Mouse (Mus musculus) embryonic facial prominence, embryonic 10.5 days (tissue): ENCODE data around the gene Oprm1. TPM values are rescaled to one million over a fixed set of nuclear protein-coding genes. Genes with fewer than 3 reads are reported as not detected.

Experiments
- DNase-seq: peaks from one replicate; pipeline ENCODE4 v3.0.0-alpha.2; 2017; ENCODE audit warnings: low spot score
- H3K27ac ChIP-seq: fragments of 300-500 bp; sonication (generic); replicated peaks from 2 replicates; pipeline ENCODE4 v1.5.1; 2016; ENCODE audit warnings: mild to moderate bottlenecking
- H3K27me3 ChIP-seq: fragments of 300-500 bp; sonication (generic); replicated peaks from 2 replicates; pipeline ENCODE4 v1.6.1; 2016; ENCODE audit warnings: low read depth, mild to moderate bottlenecking; ENCODE audit not compliant: poor library complexity, severe bottlenecking
- H3K36me3 ChIP-seq: fragments of 300-500 bp; sonication (generic); replicated peaks from 2 replicates; pipeline ENCODE4 v1.6.1; 2016; ENCODE audit warnings: mild to moderate bottlenecking, moderate library complexity
- H3K4me1 ChIP-seq: fragments of 300-500 bp; sonication (generic); 2 replicates; pipeline ENCODE4 v1.6.1; 2016
- H3K4me3 ChIP-seq: fragments of 300-500 bp; sonication (generic); 2 replicates; pipeline ENCODE4 v1.5.1; 2016; ENCODE audit warnings: mild to moderate bottlenecking, moderate library complexity
- H3K9me3 ChIP-seq: fragments of 300-500 bp; sonication (generic); 2 replicates; pipeline ENCODE4 v1.6.1; 2016; ENCODE audit warnings: mild to moderate bottlenecking
- WGBS: fragments of 180-500 bp; shearing (Covaris S2); methylation state at CpG from one replicate; pipeline ENCODE4 v1.1.7; 2016; 5-methylcytosine and 5-hydroxymethylcytosine counted together
- polyA plus RNA-seq: library from polyadenylated mRNA; unstranded; fragments of >200 nt; fragmentation: Nextera tagmentation; extraction: Ambion mirVana; gene quantifications from 2 replicates; pipeline ENCODE4 v1.2.1, GENCODE M21; 2016

Gene Oprm1
- polyA plus RNA-seq, 1 experiment from 2014 or later, result not detected

GRCm38 (mm10) chr10:7035547-7035946, 277.2 kb downstream of the Oprm1 start:
- H3K9me3 ChIP-seq, result no peaks in the 10 kb centered on the region
- no peak overlapping the region for H3K4me3 ChIP-seq
- WGBS, result 80% methylated on average over 12 of the region's 12 CpGs
- DNase-seq, result no peak
- no peaks in the 10 kb centered on the region for H3K36me3 ChIP-seq
- H3K4me1 ChIP-seq, result no peaks in the 10 kb centered on the region
- no peak overlapping the region for H3K27ac ChIP-seq
- no peaks in the 10 kb centered on the region for H3K27me3 ChIP-seq

GRCm38 (mm10) chr10:7037194-7037593, 278.9 kb downstream of the Oprm1 start:
- no peaks in the 10 kb centered on the region for H3K27me3 ChIP-seq
- no peaks in the 10 kb centered on the region for H3K9me3 ChIP-seq
- no peaks in the 10 kb centered on the region for H3K4me1 ChIP-seq
- DNase-seq, result no peak
- WGBS, result 91% methylated on average over 5 of the region's 5 CpGs
- H3K36me3 ChIP-seq, result no peaks in the 10 kb centered on the region
- H3K27ac ChIP-seq, result no peak overlapping the region
- no peak overlapping the region for H3K4me3 ChIP-seq

- Histone ChIP-seq H3K27me3 (no peaks in the 10 kb centered on the region), H3K36me3 (no peaks in the 10 kb centered on the region), H3K4me1 (no peaks in the 10 kb centered on the region), H3K4me3 (no peak overlapping the region), H3K9me3 (no peaks in the 10 kb centered on the region), H3K27ac (no peak overlapping the region)
- DNase-seq, result no peak
Measured at GRCm38 (mm10) chr10:7041032-7041431, 282.7 kb downstream of the Oprm1 start.

- Histone ChIP-seq H3K4me1 (no peaks in the 10 kb centered on the region), H3K36me3 (no peaks in the 10 kb centered on the region), H3K9me3 (no peaks in the 10 kb centered on the region), H3K4me3 (no peak overlapping the region), H3K27me3 (no peaks in the 10 kb centered on the region), H3K27ac (no peak overlapping the region)
- 65% methylated on average over 5 of the region's 5 CpGs for WGBS
- no peak for DNase-seq
Measured at GRCm38 (mm10) chr10:7043896-7044295, 285.6 kb downstream of the Oprm1 start.

- H3K27me3 ChIP-seq, result no peaks in the 10 kb centered on the region
- no peaks in the 10 kb centered on the region for H3K9me3 ChIP-seq
- no peak for DNase-seq
- no peak overlapping the region for H3K27ac ChIP-seq
- WGBS, result 84% methylated on average over 10 of the region's 10 CpGs
- H3K36me3 ChIP-seq, result no peaks in the 10 kb centered on the region
- no peak overlapping the region for H3K4me3 ChIP-seq
- peaks cover 2% of the 10 kb centered on the region for H3K4me1 ChIP-seq
Measured at GRCm38 (mm10) chr10:7047288-7047918, 289.1 kb downstream of the Oprm1 start.

- Histone ChIP-seq H3K4me3 (no peak overlapping the region), H3K9me3 (no peaks in the 10 kb centered on the region), H3K36me3 (no peaks in the 10 kb centered on the region), H3K27me3 (no peaks in the 10 kb centered on the region), H3K27ac (no peak overlapping the region), H3K4me1 (peaks cover 7% of the 10 kb centered on the region)
- 84% methylated on average over 2 of the region's 2 CpGs for WGBS
- DNase-seq, result no peak
Measured at GRCm38 (mm10) chr10:7047919-7048291, 289.6 kb downstream of the Oprm1 start.

GRCm38 (mm10) chr10:7049901-7050300, 291.6 kb downstream of the Oprm1 start:
- no peaks in the 10 kb centered on the region for H3K27me3 ChIP-seq
- no peak for DNase-seq
- H3K9me3 ChIP-seq, result no peaks in the 10 kb centered on the region
- no peak overlapping the region for H3K4me3 ChIP-seq
- WGBS, result 85% methylated on average over 3 of the region's 3 CpGs
- no peak overlapping the region for H3K27ac ChIP-seq
- H3K36me3 ChIP-seq, result no peaks in the 10 kb centered on the region
- peaks cover 8% of the 10 kb centered on the region for H3K4me1 ChIP-seq

- DNase-seq, result peak; percentile 39
- H3K27ac ChIP-seq, result peak within 1 kb of the TSS; percentile 76
Measured at GRCm38 (mm10) chr10:7052315-7053017, 294.2 kb downstream of the Oprm1 start, which contains the start of gene Ipcef1. Gene Ipcef1, minus strand, starts transcription at chr10:7052478.

GRCm38 (mm10) chr10:7054560-7055205, 296.4 kb downstream of the Oprm1 start:
- Histone ChIP-seq H3K4me3 (no peak overlapping the region), H3K27me3 (no peaks in the 10 kb centered on the region), H3K9me3 (no peaks in the 10 kb centered on the region), H3K36me3 (no peaks in the 10 kb centered on the region), H3K4me1 (peaks cover 8% of the 10 kb centered on the region), H3K27ac (no peak overlapping the region)
- DNase-seq, result no peak
- WGBS, result 78% methylated on average over 6 of the region's 6 CpGs

More at GRCm38 (mm10) chr10:7052315-7053017, 294.2 kb downstream of the Oprm1 start, which contains the start of gene Ipcef1:
- Histone ChIP-seq H3K9me3 (no peaks in the 10 kb centered on the region), H3K27me3 (no peaks in the 10 kb centered on the region), H3K36me3 (no peaks in the 10 kb centered on the region), H3K4me1 (peaks cover 8% of the 10 kb centered on the region), H3K4me3 (0 out of 2 replicates have a peak within 1 kb of the TSS, but pooled peaks have one; percentile 1)
- 23% methylated on average over 12 of the region's 12 CpGs for WGBS

- no peak for DNase-seq
- no peak overlapping the region for H3K4me3 ChIP-seq
- H3K9me3 ChIP-seq, result no peaks in the 10 kb centered on the region
- H3K4me1 ChIP-seq, result peaks cover 4% of the 10 kb centered on the region
- WGBS, result 91% methylated on average over 1 of the region's 1 CpGs
- H3K27ac ChIP-seq, result no peak overlapping the region
- H3K36me3 ChIP-seq, result no peaks in the 10 kb centered on the region
- H3K27me3 ChIP-seq, result no peaks in the 10 kb centered on the region
Measured at GRCm38 (mm10) chr10:7057546-7057945, 299.2 kb downstream of the Oprm1 start.

GRCm38 (mm10) chr10:7060326-7060725, 302.0 kb downstream of the Oprm1 start:
- Histone ChIP-seq H3K27ac (no peak overlapping the region), H3K27me3 (no peaks in the 10 kb centered on the region), H3K4me3 (no peak overlapping the region), H3K4me1 (no peaks in the 10 kb centered on the region), H3K9me3 (no peaks in the 10 kb centered on the region), H3K36me3 (no peaks in the 10 kb centered on the region)
- WGBS, result 80% methylated on average over 5 of the region's 5 CpGs
- DNase-seq, result no peak

- 92% methylated on average over 7 of the region's 7 CpGs for WGBS
- no peak overlapping the region for H3K4me3 ChIP-seq
- no peak overlapping the region for H3K27ac ChIP-seq
- no peaks in the 10 kb centered on the region for H3K9me3 ChIP-seq
- no peak for DNase-seq
- no peaks in the 10 kb centered on the region for H3K36me3 ChIP-seq
- no peaks in the 10 kb centered on the region for H3K4me1 ChIP-seq
- H3K27me3 ChIP-seq, result no peaks in the 10 kb centered on the region
Measured at GRCm38 (mm10) chr10:7062993-7063392, 304.7 kb downstream of the Oprm1 start.
